Mouse (Mus musculus) liver, adult 2 months (tissue): ENCODE measurements around the gene Tmem198. TPM values are rescaled to one million over a fixed set of nuclear protein-coding genes. Genes with fewer than 3 reads are reported as not detected.

Experiments used
- DNase-seq: peaks from one replicate; pipeline ENCODE4 v3.0.0-alpha.2; 2011; ENCODE audit warnings: low read depth, low spot score; ENCODE audit errors: extremely low read depth
- H3K27ac ChIP-seq: fragments of 200-500 bp; replicated peaks from 2 replicates; pipeline ENCODE4 v1.5.1; 2012; ENCODE audit warnings: low read depth, mild to moderate bottlenecking, control low read depth, inconsistent platforms, low read length; ENCODE audit not compliant: insufficient read depth
- H3K27me3 ChIP-seq: fragments of 200-500 bp; 2 replicates; pipeline ENCODE4 v1.6.1; 2012; ENCODE audit warnings: mild to moderate bottlenecking, moderate library complexity, low read length, inconsistent platforms; ENCODE audit not compliant: control insufficient read depth, insufficient read depth
- H3K36me3 ChIP-seq: fragments of 200-500 bp; 2 replicates; pipeline ENCODE4 v1.6.1; 2012; ENCODE audit warnings: low read length, inconsistent platforms; ENCODE audit not compliant: control insufficient read depth, insufficient read depth
- H3K4me1 ChIP-seq: fragments of 200-500 bp; 2 replicates; pipeline ENCODE4 v1.6.1; 2011; ENCODE audit warnings: low read length; ENCODE audit not compliant: control insufficient read depth, insufficient read depth
- H3K4me3 ChIP-seq: fragments of 200-500 bp; 2 replicates; pipeline ENCODE4 v1.5.1; 2011; ENCODE audit warnings: low read depth, mild to moderate bottlenecking, control low read depth, low read length, moderate library complexity; ENCODE audit not compliant: insufficient read depth
- H3K79me2 ChIP-seq: fragments of 200-500 bp; 2 replicates; pipeline ENCODE4 v1.6.1; 2012; ENCODE audit warnings: inconsistent platforms, mild to moderate bottlenecking, low read length, moderate library complexity; ENCODE audit not compliant: control insufficient read depth, insufficient read depth
- H3K9ac ChIP-seq: fragments of 200-500 bp; 2 replicates; pipeline ENCODE4 v1.6.1; 2012; ENCODE audit warnings: low read depth, mild to moderate bottlenecking, control low read depth, inconsistent platforms, low read length
- CTCF ChIP-seq: fragments of 200-500 bp; IDR thresholded peaks from 2 replicates; pipeline ENCODE4 v1.5.1; 2011; ENCODE audit warnings: low read depth, low read length, control low read depth
- POLR2A ChIP-seq: fragments of 200-500 bp; IDR thresholded peaks from 2 replicates; pipeline ENCODE4 v1.6.1; 2011; ENCODE audit warnings: low read length, control low read depth; ENCODE audit not compliant: insufficient read depth; ENCODE audit errors: extremely low read depth
- WGBS: fragments of 180-500 bp; shearing (Covaris S2); methylation state at CpG from one replicate; pipeline ENCODE4 v1.1.7; 2018; 5-methylcytosine and 5-hydroxymethylcytosine counted together
- polyA plus RNA-seq: library from polyadenylated mRNA; depleted of rRNA; stranded (reverse); fragments of >200 nt; gene quantifications from 2 replicates; pipeline ENCODE4 v1.2.3, GENCODE M21; 2012
- total RNA-seq: library from RNA; depleted of rRNA; stranded (reverse); fragments of >200 nt; gene quantifications from 2 replicates; pipeline ENCODE4 v1.2.3, GENCODE M21; 2014

Gene Tmem198
- total and polyA plus RNA-seq, 2 experiments: 0.06 to 0.55 TPM

DNA sequence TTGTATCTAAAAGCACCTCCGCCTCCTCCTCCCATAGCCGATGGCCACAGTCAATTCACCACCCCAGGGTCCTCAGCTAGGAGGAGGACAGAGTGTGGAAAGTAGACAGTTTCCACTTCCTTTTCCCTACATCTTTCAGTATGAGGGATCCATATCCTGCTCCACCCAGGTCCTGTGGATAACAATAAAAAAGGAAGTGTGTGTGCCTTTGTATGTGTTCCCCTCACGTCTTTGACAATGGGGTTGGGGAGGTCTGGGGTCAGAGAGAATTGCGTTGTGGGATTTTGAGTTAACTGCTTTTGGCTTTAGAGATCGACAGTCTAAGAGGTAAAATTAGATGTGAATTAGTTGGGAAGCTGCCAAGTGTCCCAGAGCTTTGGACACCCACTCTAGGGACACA lies 30.8 kb downstream of the Tmem198 start:
- 69% methylated on average over 5 of the region's 5 CpGs for WGBS
- H3K27me3 ChIP-seq: peaks cover 25% of the 10 kb centered on the region

DNA sequence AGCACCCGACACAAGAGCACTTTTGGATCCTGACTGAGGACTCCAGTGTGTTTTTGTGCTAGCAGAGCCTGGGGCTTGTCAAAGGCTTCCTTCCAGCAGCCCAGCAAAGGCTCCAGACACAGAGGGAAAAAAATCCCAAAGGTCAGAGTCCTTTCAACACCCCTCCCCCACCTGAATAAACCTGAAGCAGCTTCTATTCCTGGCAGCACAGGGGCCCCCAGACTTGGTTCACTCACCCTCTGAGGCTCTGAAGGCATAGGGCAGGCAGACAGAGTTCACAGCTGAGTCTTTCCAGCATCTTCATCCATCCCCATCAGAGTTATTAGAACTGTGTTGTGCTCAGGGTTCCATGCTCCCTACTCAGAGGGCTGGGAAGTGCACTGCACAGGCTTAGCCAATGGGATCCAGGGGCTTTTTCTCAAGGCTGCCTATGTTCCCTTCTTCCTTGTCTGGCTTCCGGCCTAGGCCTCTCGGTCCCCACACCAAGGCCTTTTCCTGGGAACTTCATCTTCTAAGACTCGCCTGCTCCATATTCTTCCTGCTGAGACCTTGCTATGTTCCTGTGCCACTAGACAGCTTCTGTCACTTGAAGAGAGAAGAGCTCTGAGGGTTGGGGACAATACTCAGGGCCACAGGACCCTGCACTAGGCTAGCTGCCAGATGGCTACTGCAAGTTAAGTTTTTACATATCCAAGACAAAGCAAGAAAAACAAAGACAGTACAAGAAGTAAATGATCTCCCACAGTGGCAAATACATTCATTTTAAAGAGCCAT lies 32.3 kb downstream of the Tmem198 start:
- no peak for DNase-seq
- no peak overlapping the region for H3K27ac ChIP-seq
- TF ChIP-seq CTCF (no peak), POLR2A (no peak)
- H3K79me2 ChIP-seq: no peaks in the 10 kb centered on the region
- no peak overlapping the region for H3K9ac ChIP-seq
- WGBS: 82% methylated on average over 4 of the region's 4 CpGs
- H3K4me1 ChIP-seq: no peaks in the 10 kb centered on the region
- H3K4me3 ChIP-seq: no peak overlapping the region
- H3K27me3 ChIP-seq: peaks cover 12% of the 10 kb centered on the region; the same call in 1 of the 2 replicates
- H3K36me3 ChIP-seq: no peaks in the 10 kb centered on the region

More for the DNA sequence above, 30.8 kb downstream of the Tmem198 start:
- Histone ChIP-seq H3K4me3 (no peak overlapping the region), H3K36me3 (no peaks in the 10 kb centered on the region), H3K27ac (no peak overlapping the region), H3K9ac (no peak overlapping the region), H3K4me1 (no peaks in the 10 kb centered on the region), H3K79me2 (no peaks in the 10 kb centered on the region)
- no peak for TF ChIP-seq POLR2A
- no peak for DNase-seq

- H3K27me3 ChIP-seq: peaks cover 7% of the 10 kb centered on the region; the same call in 1 of the 2 replicates
- H3K36me3 ChIP-seq: no peaks in the 10 kb centered on the region
- no peaks in the 10 kb centered on the region for H3K4me1 ChIP-seq
- no peak overlapping the region for H3K4me3 ChIP-seq
- H3K79me2 ChIP-seq: no peaks in the 10 kb centered on the region
- TF ChIP-seq CTCF: no peak
- no peak for TF ChIP-seq POLR2A
- no peak overlapping the region for H3K9ac ChIP-seq
- H3K27ac ChIP-seq: no peak overlapping the region
- 85% methylated on average over 3 of the region's 3 CpGs for WGBS
- DNase-seq: no peak
These were observed 33.2 kb downstream of the Tmem198 start for GRCm38 (mm10) chr1:75512550-75512949.

GRCm38 (mm10) chr1:75516703-75517380 lies 37.5 kb downstream of the Tmem198 start:
- 64% methylated on average over 15 of the region's 15 CpGs for WGBS
- H3K27me3 ChIP-seq: no peaks in the 10 kb centered on the region
- DNase-seq: no peak
- no peaks in the 10 kb centered on the region for H3K36me3 ChIP-seq
- no peak overlapping the region for H3K4me3 ChIP-seq
- H3K79me2 ChIP-seq: no peaks in the 10 kb centered on the region
- TF ChIP-seq CTCF: no peak
- no peak for TF ChIP-seq POLR2A
- H3K9ac ChIP-seq: no peak overlapping the region
- no peak overlapping the region for H3K27ac ChIP-seq
- H3K4me1 ChIP-seq: peaks cover 2% of the 10 kb centered on the region; the same call in 1 of the 2 replicates

DNA sequence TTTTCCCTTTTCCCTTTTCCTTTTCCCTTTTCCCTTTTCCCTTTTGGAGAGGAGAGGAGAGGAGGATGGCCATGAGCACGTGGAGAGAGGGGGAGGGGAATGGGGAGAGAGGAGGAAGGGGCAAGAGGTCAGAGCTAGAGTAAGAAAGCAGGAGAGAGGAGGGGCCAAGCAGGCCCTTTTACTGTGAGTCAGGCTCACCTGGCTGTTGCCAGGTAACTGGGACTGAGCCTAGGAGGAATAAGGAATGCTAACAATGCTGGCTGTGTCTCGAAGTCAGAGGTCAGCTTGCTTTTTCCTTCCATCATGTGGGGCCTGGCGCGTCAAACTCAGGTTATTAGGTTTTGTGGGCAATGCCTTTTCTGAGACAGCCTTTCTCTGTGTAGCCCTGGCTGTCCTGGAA lies 38.7 kb downstream of the Tmem198 start:
- Histone ChIP-seq H3K9ac (no peak overlapping the region), H3K36me3 (no peaks in the 10 kb centered on the region), H3K27ac (no peak overlapping the region), H3K4me3 (no peak overlapping the region), H3K4me1 (peaks cover 2% of the 10 kb centered on the region; the same call in 1 of the 2 replicates), H3K27me3 (no peaks in the 10 kb centered on the region), H3K79me2 (no peaks in the 10 kb centered on the region)
- no peak for DNase-seq
- TF ChIP-seq CTCF: no peak
- TF ChIP-seq POLR2A: no peak
- 68% methylated on average over 4 of the region's 4 CpGs for WGBS

DNA sequence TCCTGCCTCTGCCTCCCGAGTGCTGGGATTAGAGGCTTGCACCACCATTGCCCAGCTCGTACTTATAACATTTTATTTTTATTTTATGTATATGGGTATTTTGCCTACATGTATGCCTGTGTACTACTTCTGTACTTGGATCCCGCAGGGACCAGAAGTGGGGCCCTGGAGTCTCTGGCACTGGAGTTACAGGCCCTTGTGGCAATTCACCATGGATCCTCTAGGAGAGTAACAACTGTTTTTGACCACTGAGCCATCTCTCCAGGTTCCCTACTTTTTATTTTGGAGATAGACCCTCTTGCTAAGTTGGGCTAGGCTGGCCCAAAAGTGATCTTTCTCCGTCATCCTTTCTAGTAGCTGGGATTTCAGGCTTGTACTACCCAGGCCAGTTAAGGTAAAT lies 39.1 kb downstream of the Tmem198 start:
- Histone ChIP-seq H3K4me1 (peaks cover 2% of the 10 kb centered on the region; the same call in 1 of the 2 replicates), H3K4me3 (no peak overlapping the region), H3K27ac (no peak overlapping the region), H3K27me3 (no peaks in the 10 kb centered on the region), H3K36me3 (no peaks in the 10 kb centered on the region), H3K9ac (no peak overlapping the region), H3K79me2 (no peaks in the 10 kb centered on the region)
- no peak for DNase-seq
- 94% methylated on average over 4 of the region's 4 CpGs for WGBS
- TF ChIP-seq CTCF: no peak
- no peak for TF ChIP-seq POLR2A
